Mouse (Mus musculus): ENCODE data around the gene Lrrc56. TPM values are rescaled to one million over a fixed set of nuclear protein-coding genes. Genes with fewer than 3 reads are reported as not detected.
A peak's percentile ranks its signal among the peaks of the same experiment; 100 is the strongest.

The Lrrc56 gene
- polyA plus RNA-seq (2015; fragmentation: Nextera tagmentation; extraction: Ambion mirVana), result 2.8 and 3.5 TPM in 2 replicates

DNA sequence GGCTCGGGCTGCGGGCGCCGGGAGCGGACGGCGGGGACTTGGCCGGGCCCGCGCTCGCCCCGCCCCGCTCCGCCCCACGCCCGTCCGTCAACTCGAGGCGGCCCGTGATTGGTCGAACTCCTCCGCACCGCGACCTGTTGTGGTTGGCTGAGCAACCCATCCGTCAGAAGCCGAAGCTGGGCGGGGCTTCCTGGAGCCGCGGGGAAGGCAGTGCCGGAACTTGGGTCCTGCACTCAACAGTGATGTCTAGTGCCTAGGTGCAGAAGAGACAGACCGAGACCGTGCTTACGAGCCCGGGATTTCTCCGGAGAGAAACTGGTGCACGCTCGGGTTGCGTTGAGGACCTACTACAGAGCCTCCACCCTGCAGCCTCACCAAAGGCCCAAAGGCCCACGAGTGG, at the start of gene Lrrc56, which contains the start of gene Hras:
Gene Lrrc56, plus strand, starts transcription at position 210 of the 400 bp plus-strand sequence.
Gene Hras, minus strand, starts transcription at position 58 of the 400 bp plus-strand sequence.
- peak; percentile 99 for DNase-seq (ENCODE audit: low spot score)
- Histone ChIP-seq H3K27ac (replicated peaks) (peak within 1 kb of the TSS; percentile 91), H3K9me3 (ENCODE audit: control insufficient read depth, low read length) (no peaks in the 10 kb centered on the region), H3K4me1 (replicated peaks; ENCODE audit: control insufficient read depth, insufficient read depth) (peaks cover 6% of the 10 kb centered on the region; the same call in 1 of the 2 replicates), H3K9ac (ENCODE audit: low read length) (peak within 1 kb of the TSS; percentile 97), H3K4me3 (ENCODE audit: low read depth, low read length) (peak within 1 kb of the TSS; percentile 76), H3K36me3 (ENCODE audit: control insufficient read depth, insufficient read depth, low read length) (peaks cover 26% of the 10 kb centered on the region), H3K4me2 (replicated peaks; ENCODE audit: low read depth) (peak within 1 kb of the TSS; percentile 90), H3K27me3 (ENCODE audit: control insufficient read depth, insufficient read depth, low read length) (no peaks in the 10 kb centered on the region)
- peak; percentile 95 for ATAC-seq (ENCODE audit: low FRiP score, low TSS enrichment)
- WGBS, result under 1% methylated on average over 26 of the region's 39 CpGs
- no peak for TF ChIP-seq CTCF (IDR thresholded peaks at IDR 0.05; ENCODE audit: low read depth)
- no peak for TF ChIP-seq EP300 (optimal IDR thresholded peaks at IDR 0.05)

- 84% methylated on average over 3 of the region's 3 CpGs for WGBS
- DNase-seq (ENCODE audit: low spot score), result no peak
- no peak for ATAC-seq (ENCODE audit: low FRiP score, low TSS enrichment)
- Histone ChIP-seq H3K27me3 (ENCODE audit: control insufficient read depth, insufficient read depth, low read length) (no peaks in the 10 kb centered on the region), H3K27ac (replicated peaks) (no peak overlapping the region), H3K4me1 (replicated peaks; ENCODE audit: control insufficient read depth, insufficient read depth) (no peaks in the 10 kb centered on the region), H3K4me3 (ENCODE audit: low read depth, low read length) (no peak overlapping the region), H3K4me2 (replicated peaks; ENCODE audit: low read depth) (no peak overlapping the region), H3K9me3 (ENCODE audit: control insufficient read depth, low read length) (no peaks in the 10 kb centered on the region), H3K36me3 (ENCODE audit: control insufficient read depth, insufficient read depth, low read length) (no peaks in the 10 kb centered on the region), H3K9ac (ENCODE audit: low read length) (no peak overlapping the region)
- TF ChIP-seq EP300 (optimal IDR thresholded peaks at IDR 0.05) (no peak), CTCF (IDR thresholded peaks at IDR 0.05; ENCODE audit: low read depth) (no peak)
These were observed 49.3 kb upstream of the Lrrc56 start for GRCm38 (mm10) chr7:141144650-141145049.

- Histone ChIP-seq H3K4me1 (replicated peaks; ENCODE audit: control insufficient read depth, insufficient read depth) (no peaks in the 10 kb centered on the region), H3K27ac (replicated peaks) (no peak overlapping the region), H3K4me2 (replicated peaks; ENCODE audit: low read depth) (no peak overlapping the region), H3K9me3 (ENCODE audit: control insufficient read depth, low read length) (no peaks in the 10 kb centered on the region), H3K36me3 (ENCODE audit: control insufficient read depth, insufficient read depth, low read length) (no peaks in the 10 kb centered on the region), H3K4me3 (ENCODE audit: low read depth, low read length) (no peak overlapping the region), H3K27me3 (ENCODE audit: control insufficient read depth, insufficient read depth, low read length) (no peaks in the 10 kb centered on the region), H3K9ac (ENCODE audit: low read length) (no peak overlapping the region)
- no peak for DNase-seq (ENCODE audit: low spot score)
- TF ChIP-seq EP300 (optimal IDR thresholded peaks at IDR 0.05) (no peak), CTCF (IDR thresholded peaks at IDR 0.05; ENCODE audit: low read depth) (no peak)
- WGBS, result 60% methylated on average over 1 of the region's 1 CpGs
- no peak for ATAC-seq (ENCODE audit: low FRiP score, low TSS enrichment)
These were observed 48.6 kb upstream of the Lrrc56 start for GRCm38 (mm10) chr7:141145403-141145802.

- Histone ChIP-seq H3K27me3 (ENCODE audit: control insufficient read depth, insufficient read depth, low read length) (no peaks in the 10 kb centered on the region), H3K4me2 (replicated peaks; ENCODE audit: low read depth) (no peak overlapping the region), H3K4me3 (ENCODE audit: low read depth, low read length) (no peak overlapping the region), H3K27ac (replicated peaks) (no peak overlapping the region), H3K9ac (ENCODE audit: low read length) (no peak overlapping the region), H3K4me1 (replicated peaks; ENCODE audit: control insufficient read depth, insufficient read depth) (no peaks in the 10 kb centered on the region), H3K36me3 (ENCODE audit: control insufficient read depth, insufficient read depth, low read length) (no peaks in the 10 kb centered on the region), H3K9me3 (ENCODE audit: control insufficient read depth, low read length) (no peaks in the 10 kb centered on the region)
- DNase-seq (ENCODE audit: low spot score) (no peak), ATAC-seq (ENCODE audit: low FRiP score, low TSS enrichment) (no peak)
- no peak for TF ChIP-seq EP300 (optimal IDR thresholded peaks at IDR 0.05)
- TF ChIP-seq CTCF (IDR thresholded peaks at IDR 0.05; ENCODE audit: low read depth), result no peak
- WGBS, result 89% methylated on average over 12 of the region's 12 CpGs
These were observed 47.8 kb upstream of the Lrrc56 start for GRCm38 (mm10) chr7:141146043-141146595.

- no peaks in the 10 kb centered on the region; the same call in 1 of the 2 replicates for H3K36me3 ChIP-seq (ENCODE audit: control insufficient read depth, insufficient read depth, low read length)
- no peak for ATAC-seq (ENCODE audit: low FRiP score, low TSS enrichment)
- no peak overlapping the region for H3K4me2 ChIP-seq (replicated peaks; ENCODE audit: low read depth)
These were observed 46.9 kb upstream of the Lrrc56 start for GRCm38 (mm10) chr7:141147044-141147443.

GRCm38 (mm10) chr7:141148639-141149038, 45.3 kb upstream of the Lrrc56 start:
- TF ChIP-seq CTCF (IDR thresholded peaks at IDR 0.05; ENCODE audit: low read depth) (no peak), EP300 (optimal IDR thresholded peaks at IDR 0.05) (no peak)
- Histone ChIP-seq H3K27ac (replicated peaks) (no peak overlapping the region), H3K27me3 (ENCODE audit: control insufficient read depth, insufficient read depth, low read length) (no peaks in the 10 kb centered on the region), H3K4me3 (ENCODE audit: low read depth, low read length) (no peak overlapping the region), H3K4me2 (replicated peaks; ENCODE audit: low read depth) (no peak overlapping the region), H3K4me1 (replicated peaks; ENCODE audit: control insufficient read depth, insufficient read depth) (no peaks in the 10 kb centered on the region), H3K9me3 (ENCODE audit: control insufficient read depth, low read length) (no peaks in the 10 kb centered on the region), H3K9ac (ENCODE audit: low read length) (no peak overlapping the region), H3K36me3 (ENCODE audit: control insufficient read depth, insufficient read depth, low read length) (peaks cover 4% of the 10 kb centered on the region; the same call in 1 of the 2 replicates)
- peak; percentile 66 for ATAC-seq (ENCODE audit: low FRiP score, low TSS enrichment)
- WGBS, result 62% methylated on average over 4 of the region's 4 CpGs
- peak; percentile 37 for DNase-seq (ENCODE audit: low spot score)

More at GRCm38 (mm10) chr7:141147044-141147443, 46.9 kb upstream of the Lrrc56 start:
- H3K9me3 ChIP-seq (ENCODE audit: control insufficient read depth, low read length), result no peaks in the 10 kb centered on the region
- no peak overlapping the region for H3K27ac ChIP-seq (replicated peaks)
- H3K4me1 ChIP-seq (replicated peaks; ENCODE audit: control insufficient read depth, insufficient read depth), result no peaks in the 10 kb centered on the region
- no peak overlapping the region for H3K4me3 ChIP-seq (ENCODE audit: low read depth, low read length)
- TF ChIP-seq CTCF (IDR thresholded peaks at IDR 0.05; ENCODE audit: low read depth) (no peak), EP300 (optimal IDR thresholded peaks at IDR 0.05) (no peak)
- H3K9ac ChIP-seq (ENCODE audit: low read length), result no peak overlapping the region
- 83% methylated on average over 6 of the region's 6 CpGs for WGBS
- no peaks in the 10 kb centered on the region for H3K27me3 ChIP-seq (ENCODE audit: control insufficient read depth, insufficient read depth, low read length)
- DNase-seq (ENCODE audit: low spot score), result no peak
